Mouse (Mus musculus): ENCODE results near the gene Krt79.

DNA sequence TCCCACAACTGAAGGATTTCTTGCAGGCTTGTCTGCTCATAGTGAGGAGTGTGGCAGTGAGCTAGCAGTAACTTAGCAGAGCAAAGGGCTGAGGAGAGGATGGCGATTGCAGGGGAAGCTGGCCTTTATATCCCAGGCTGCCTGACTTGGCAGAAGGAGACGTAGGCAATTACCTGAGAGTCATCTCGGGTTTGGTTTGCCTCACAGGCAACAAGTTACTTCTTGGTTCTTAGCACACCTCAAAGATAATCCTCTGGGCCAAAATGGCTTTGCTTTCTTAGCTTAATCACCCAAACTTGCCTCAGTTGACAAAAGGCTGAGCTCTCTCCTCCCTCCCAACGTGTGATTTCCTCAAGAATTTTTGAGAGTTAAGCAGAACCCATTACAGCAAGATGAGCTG, 47.3 kb downstream of the Krt79 start, which contains the start of gene Krt76:
- TF ChIP-seq CTCF (IDR thresholded peaks at IDR 0.05; ENCODE audit: borderline replicate concordance, insufficient read depth, low read depth, low read length) = no peak
- no peak for TF ChIP-seq POLR2A (IDR thresholded peaks at IDR 0.05; ENCODE audit: borderline replicate concordance, insufficient read depth, low read length)

Data from cerebellum, adult 2 months (tissue).